Mouse (Mus musculus) c-Kit-positive CD71-positive TER-119-positive erythroid progenitor cells, embryonic 14.5 days (primary cell): ENCODE data around the gene Sbno2.

ENCODE experiments used
- DNase-seq: peaks from one replicate; pipeline ENCODE4 v3.0.0-alpha.2; 2013; ENCODE audit warnings: low spot score

The Sbno2 gene

GRCm38 (mm10) chr10:80036832-80037231, 68.5 kb downstream of the Sbno2 start:
- DNase-seq, result no peak

DNA sequence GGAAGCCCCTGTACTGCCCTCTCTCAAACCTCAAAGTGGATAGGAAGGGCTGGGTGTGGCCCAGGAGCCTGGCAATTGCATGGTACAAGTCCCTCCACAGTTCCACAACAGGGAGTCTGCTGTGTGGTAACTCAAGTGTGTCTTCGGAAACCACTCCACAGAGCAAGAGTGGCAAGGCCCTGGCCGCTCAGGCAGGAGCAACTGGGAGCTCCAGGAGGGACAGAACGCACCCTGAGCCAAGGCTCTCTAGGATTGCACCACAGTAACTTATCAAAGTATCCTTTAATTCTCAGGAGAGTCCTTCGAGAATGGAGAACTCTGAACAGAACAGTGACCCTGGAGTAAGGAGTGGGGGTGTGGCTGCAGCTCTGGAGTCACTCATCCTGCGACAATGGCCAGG, 69.7 kb downstream of the Sbno2 start:
- no peak for DNase-seq

DNA sequence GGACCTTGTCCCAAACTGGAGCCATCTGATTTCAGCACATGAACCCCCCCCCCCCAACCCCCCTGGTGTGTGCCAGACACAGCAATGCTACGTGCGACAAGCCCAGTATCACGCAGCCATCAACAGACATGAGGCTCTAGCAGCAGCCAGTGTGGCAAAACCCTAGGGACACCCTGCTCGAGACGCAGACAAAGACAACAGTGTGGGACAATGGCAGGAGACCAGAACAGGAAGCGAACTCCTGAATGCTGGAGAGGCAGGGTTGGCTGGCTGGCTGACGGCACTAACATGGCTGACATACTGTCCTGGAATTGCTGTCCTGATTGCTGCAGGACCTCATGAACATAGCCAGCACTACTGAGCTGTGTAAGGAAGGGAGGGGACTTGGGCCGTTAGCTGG, 70.2 kb downstream of the Sbno2 start:
- DNase-seq, result no peak

DNA sequence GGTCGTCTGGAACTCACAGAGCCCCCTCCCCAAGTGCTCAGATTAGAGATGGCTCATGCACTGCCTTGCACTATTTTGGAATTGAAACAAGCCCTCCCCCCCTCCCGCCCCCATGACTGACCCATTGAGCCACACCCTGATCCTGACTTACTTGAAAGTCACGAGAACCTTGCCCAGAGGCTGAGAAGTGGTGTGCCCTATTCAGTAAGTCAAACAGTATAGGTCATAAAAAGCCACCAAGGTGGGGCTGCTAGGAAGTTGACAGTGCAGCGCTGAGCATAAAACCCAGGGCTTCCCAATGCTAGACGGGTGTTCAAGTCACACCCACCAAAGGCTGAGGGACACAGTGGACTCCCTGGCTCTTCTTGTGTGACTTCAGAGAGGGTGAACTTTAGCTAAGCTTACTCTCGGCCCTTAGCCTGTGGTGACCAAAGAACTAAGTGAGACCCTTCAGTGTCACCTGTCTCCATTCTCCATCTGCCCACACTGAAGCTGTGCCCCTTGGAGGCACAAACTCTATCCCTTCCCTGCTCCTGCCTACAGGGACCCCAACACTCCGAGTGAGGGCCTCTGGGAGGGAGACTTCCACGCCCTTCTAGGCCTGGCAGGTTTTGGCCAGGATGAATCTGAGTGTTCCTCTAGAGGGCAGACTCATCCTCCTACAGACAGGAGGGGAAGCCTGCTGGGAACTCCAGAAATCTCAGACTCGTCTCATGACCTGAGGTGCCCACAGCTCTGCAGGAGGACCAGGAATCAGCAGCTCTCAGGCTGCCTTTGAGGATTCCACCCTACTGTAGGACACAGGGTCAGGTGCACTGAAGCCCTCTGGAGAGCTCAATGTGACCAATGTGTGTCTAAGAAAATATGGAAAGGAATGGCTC, 71.6 kb downstream of the Sbno2 start:
- no peak for DNase-seq

DNA sequence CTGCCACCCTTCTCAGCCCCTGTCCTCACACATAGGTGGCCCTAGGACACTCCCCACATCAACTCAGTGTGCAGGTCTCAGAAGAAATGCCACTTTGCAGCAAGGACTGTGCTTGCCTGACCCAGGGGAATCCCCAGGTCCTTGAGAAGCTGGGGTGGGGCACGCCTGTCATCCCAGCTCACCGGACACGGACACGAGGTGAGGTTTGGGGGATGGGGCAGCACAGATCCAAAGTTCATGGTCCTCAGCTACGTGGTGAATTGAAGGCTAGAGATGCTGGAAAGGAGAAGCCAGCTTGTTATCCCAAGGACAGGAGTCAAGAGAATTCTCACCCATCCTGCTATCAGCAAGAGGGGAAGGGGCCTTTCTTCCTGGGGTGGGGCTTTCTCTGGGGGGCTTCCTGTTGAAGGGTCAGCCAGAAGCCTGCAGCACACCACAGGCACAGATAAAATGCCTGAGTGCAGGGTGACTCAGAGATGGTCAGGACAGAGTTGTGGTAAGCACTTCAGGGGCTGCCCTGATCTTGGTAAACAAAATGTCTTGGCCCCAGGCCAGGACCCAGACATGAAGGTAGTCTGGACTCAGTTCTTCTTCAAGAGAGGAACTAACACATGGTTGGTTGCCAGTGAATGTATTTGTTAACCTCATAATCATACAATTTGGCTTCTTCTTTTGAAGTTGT, 72.4 kb downstream of the Sbno2 start:
- DNase-seq, result no peak

- no peak for DNase-seq
Measured at GRCm38 (mm10) chr10:80030736-80031135, 74.6 kb downstream of the Sbno2 start.

- DNase-seq, result no peak
Measured at GRCm38 (mm10) chr10:80030191-80030590, 75.2 kb downstream of the Sbno2 start.

DNA sequence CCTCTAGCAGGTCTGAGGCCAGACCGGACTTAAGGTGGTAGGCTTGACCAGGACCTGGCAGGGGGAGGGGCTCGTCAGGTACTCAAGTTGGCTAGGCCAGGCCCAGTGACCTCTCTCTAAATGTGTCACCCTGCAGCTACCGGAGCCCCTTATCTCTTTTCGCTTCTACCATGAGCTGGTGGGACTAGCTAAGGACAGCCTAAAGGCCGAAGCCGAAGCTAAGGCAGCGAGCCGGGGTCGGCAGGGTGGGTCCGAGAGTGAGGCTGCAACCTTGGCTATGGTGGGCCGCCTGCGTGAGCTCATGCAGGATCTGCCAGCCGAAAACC, 76.9 kb downstream of the Sbno2 start:
- no peak for DNase-seq

DNA sequence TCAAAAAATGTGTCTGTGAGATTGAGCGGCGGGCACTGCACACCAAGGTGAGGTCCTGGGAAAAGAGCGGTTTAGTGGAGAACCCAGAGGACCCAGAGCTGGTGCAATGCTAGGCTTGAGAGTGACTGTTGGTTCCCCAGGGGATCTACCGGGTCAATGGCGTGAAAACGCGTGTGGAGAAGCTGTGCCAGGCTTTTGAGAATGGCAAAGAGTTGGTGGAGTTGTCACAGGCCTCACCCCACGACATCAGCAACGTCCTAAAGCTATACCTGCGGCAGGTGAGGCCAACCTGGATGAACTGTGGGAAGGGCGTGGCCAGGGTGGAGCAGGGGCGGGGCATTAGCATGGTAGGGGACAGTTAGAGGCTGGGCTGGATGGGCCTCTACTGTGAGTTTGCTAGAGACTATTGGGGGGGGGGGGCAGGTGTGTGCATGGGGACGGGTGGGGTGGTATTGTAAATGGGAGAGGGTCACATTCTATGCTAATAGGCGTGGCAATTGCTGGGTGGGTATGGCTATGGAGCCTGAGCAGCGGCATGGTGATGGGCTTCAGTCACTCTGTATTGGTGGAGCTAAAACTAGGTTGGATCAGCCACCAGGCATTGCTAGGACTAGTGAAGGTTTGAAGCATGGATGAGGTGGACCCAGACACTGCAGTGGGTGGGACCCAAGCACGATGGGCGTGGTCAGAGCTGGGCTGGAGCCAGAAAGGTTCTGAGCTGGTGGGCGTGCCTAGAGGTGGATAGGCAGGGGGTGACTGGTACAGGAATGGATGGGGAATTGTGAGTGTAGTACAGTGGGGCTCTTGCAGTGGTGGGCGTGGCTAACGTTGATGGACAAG, 77.5 kb downstream of the Sbno2 start:
- DNase-seq, result no peak

DNA sequence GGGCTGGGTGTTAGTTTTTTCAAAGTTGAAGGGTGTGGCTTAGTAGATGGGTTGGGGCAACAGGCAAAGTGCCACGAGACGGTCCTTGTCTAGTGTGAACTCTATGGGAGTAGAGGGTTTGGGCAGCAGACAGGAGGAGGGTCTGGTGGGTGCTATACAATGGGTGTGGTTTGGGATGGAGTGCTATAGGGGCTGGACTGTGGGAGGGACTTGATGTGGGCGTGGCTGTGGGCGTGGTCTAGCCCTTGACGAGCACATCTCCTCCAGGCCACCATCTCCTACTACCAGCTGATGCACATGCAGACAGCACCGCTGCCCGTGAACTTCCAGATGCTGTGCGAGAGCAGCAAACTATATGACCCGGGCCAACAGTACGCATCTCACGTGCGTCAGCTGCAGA, 79.5 kb downstream of the Sbno2 start:
- DNase-seq, result no peak

DNA sequence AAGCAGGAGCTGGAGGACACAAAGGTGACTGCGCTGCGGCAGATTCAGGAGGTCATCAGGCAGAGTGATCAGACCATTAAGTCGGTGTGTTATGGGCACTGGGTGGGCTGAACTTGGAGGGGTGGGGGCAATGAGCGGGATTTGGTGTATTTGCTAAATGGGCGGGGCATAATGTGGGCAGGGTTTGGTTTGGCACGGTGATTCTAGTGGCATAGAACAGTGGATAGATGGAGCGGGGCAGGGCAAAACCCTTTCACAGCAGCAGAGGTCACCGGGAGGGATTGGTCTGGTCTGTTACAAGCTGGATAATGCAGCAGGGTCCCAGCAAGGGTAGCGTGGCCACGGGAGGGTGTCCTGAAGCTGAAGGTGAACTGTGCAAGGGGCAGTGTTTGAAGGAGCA, 79.9 kb downstream of the Sbno2 start:
- DNase-seq, result no peak

GRCm38 (mm10) chr10:80025044-80025347, 80.4 kb downstream of the Sbno2 start:
- DNase-seq, result no peak

DNA sequence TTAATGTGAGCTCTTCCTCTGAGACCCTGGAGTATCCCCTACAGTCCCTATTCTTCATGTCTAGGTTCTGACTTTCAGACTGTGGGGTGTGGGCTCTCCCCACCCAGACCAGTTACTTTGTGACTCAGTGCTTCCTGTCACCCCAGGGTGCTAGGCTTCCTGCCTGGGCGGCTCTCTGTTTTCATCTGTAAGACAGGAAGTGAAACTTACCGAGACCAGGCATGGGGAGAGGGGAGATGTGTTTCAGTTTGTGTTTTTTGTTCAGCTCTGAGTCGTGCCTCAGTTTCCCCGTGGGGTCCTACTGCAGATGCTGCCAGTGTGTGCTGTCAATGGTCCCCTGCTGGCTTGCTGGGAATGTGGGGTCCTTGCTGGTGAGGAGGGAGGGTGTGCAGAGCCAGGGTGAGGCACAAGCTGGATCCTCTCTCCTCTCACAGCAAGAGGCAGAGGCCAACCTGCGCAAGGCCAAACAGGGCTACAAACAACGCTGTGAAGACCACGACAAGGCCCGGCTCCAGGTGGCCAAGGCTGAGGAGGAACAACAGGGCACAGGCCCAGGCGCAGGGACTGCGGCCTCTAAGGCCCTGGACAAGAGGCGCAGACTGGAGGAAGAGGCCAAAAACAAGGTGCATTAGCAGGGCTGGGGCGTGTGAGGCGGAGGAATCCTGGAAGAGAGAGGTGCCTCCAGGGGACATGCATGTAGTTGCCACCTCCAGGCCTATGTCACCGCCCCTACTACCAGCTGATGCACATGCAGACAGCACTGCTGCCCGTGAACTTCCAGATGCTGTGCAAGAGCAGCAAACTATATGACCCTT, 80.9 kb downstream of the Sbno2 start:
- DNase-seq, result no peak

DNA sequence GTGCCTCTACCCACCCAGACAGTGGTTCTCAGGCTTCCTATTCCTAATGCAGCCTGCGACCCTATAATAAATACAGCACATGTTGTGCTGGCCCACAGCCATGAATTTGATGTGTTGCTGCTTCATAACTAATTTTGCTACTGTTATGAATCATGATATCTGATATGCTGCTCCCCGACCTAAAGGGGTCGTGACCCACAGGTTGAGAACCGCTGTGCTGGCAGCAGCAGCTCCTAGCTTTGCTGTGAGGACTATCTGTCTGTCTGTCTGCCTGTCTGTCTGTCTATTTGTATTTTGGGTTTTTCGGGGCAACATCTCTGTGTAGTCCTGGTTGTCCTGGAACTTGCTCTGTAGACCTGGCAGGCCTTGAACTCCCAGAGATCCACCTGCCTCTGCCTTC, 81.6 kb downstream of the Sbno2 start:
- no peak for DNase-seq

- DNase-seq, result no peak
Measured at GRCm38 (mm10) chr10:80022806-80023205, 82.6 kb downstream of the Sbno2 start.

DNA sequence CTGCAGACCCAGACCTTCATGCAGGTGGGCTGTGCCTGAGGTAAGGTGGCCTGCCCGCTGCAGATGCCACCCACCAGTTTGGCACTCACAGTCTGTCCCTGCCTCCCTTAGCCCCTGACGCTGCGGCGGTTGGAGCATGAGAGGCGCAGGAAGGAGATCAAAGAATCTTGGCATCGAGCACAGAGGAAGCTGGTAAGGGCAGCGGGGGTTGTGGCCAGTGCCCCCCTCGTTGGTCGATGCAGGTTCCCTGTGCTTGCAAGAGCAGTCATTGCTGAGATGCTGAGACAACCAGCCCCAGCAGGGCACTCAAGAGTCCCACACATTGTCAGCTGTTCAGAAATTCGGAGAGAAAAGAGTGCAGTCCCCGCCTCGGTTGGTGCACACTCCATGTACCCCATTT, 83.2 kb downstream of the Sbno2 start:
- no peak for DNase-seq

DNA sequence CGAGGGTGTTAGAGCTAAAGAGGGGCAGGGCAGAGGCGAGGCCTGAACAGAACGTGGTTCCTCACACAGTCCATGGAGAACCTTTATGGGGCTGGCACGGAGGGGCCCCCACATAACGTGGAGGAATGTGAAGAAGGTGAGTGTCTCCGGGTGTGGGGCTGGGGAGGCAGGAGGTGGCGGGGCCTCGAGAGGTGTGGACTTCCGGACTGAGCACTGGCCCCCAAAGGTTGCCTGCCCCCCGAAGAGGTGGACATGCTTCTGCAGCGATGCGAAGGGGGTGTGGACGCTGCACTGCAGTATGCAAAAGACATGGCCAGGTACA, 84.1 kb downstream of the Sbno2 start:
- DNase-seq, result no peak

GRCm38 (mm10) chr10:80020603-80021319, 84.6 kb downstream of the Sbno2 start:
- no peak for DNase-seq

- DNase-seq, result no peak
Measured at GRCm38 (mm10) chr10:80020191-80020590, 85.2 kb downstream of the Sbno2 start.

DNA sequence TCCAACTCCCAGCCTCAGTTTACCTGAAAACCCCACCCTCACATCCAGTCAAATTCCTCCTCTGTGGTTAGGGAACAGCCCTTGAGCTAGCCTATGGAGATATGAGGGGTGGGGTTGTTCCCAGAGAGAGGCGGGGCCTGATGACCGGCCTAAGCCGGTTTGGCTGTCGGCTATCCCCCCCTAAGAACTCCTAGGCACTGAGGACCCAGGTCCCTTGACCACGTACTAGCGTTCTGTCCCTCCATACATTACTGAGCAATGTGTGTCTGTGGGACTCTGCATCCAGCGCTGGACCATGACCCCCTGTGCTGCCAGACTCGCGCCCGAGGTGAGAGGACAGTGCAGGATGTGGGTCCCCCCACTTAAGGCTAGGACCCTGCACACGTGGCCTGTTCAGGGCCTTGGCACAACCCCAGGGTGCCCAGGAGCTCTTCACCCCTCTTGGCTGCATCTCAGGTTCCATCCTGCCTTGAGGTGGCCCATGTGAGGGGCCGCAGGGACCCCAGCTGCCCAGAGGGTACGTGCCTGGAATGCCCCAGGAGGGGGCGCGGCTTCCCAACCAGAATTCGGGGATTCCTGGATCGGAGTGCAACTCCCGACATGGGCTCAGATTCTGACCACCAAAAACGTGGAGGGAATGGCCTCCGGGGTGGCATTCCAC, 85.8 kb downstream of the Sbno2 start:
- no peak for DNase-seq

- DNase-seq, result no peak
Measured at GRCm38 (mm10) chr10:80018739-80019297, 86.6 kb downstream of the Sbno2 start.
